Mouse (Mus musculus): Measurements from ENCODE around the gene Bahcc1. TPM values are rescaled to one million over a fixed set of nuclear protein-coding genes. Genes with fewer than 3 reads are reported as not detected.

Bahcc1 gene
- polyA plus RNA-seq, 1 experiment from 2014 or later: 24.0 TPM

DNA sequence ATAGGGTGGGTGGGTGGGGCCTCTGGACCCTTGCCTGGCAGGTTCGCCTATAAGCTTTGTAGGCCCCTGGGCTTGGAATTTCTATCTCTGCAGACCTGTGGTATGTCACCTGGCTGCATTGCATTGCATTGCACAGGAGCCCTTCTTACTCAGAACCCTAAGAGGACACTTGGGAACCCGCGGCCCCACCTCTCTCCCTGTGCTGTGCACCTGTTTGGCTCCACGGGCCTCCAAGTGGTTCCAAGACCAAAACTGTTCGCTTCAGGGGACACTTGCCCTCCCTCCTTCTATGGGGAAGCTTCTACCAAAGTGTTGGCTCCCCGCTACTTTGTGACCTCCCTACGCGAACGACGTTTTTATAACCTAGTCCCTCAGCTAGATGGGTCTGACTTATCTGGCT lies 78.8 kb downstream of the Bahcc1 start:
- peaks cover 56% of the 10 kb centered on the region for H3K4me1 ChIP-seq
- H3K4me3 ChIP-seq (replicated peaks): peak overlapping the region; percentile 42
- H3K4me2 ChIP-seq: peak overlapping the region; percentile 76
- H3K36me3 ChIP-seq (replicated peaks): no peaks in the 10 kb centered on the region
- no peaks in the 10 kb centered on the region for H3K9me3 ChIP-seq
- no peak for ATAC-seq (ENCODE audit: low FRiP score)
- WGBS: 41% methylated on average over 10 of the region's 10 CpGs
- H3K9ac ChIP-seq: peak overlapping the region; percentile 76
- peak overlapping the region; percentile 94 for H3K27ac ChIP-seq
- H3K27me3 ChIP-seq: peaks cover 18% of the 10 kb centered on the region

- peak overlapping the region; percentile 94 for H3K27ac ChIP-seq
- no peak for ATAC-seq (ENCODE audit: low FRiP score)
- peaks cover 56% of the 10 kb centered on the region for H3K4me1 ChIP-seq
- no peak overlapping the region for H3K4me2 ChIP-seq
- H3K36me3 ChIP-seq (replicated peaks): no peaks in the 10 kb centered on the region
- peaks cover 13% of the 10 kb centered on the region for H3K27me3 ChIP-seq
- no peaks in the 10 kb centered on the region for H3K9me3 ChIP-seq
- WGBS: 78% methylated on average over 6 of the region's 6 CpGs
- H3K4me3 ChIP-seq (replicated peaks): no peak overlapping the region
- no peak overlapping the region for H3K9ac ChIP-seq
These were observed 79.3 kb downstream of the Bahcc1 start for GRCm38 (mm10) chr11:120312069-120312468.

DNA sequence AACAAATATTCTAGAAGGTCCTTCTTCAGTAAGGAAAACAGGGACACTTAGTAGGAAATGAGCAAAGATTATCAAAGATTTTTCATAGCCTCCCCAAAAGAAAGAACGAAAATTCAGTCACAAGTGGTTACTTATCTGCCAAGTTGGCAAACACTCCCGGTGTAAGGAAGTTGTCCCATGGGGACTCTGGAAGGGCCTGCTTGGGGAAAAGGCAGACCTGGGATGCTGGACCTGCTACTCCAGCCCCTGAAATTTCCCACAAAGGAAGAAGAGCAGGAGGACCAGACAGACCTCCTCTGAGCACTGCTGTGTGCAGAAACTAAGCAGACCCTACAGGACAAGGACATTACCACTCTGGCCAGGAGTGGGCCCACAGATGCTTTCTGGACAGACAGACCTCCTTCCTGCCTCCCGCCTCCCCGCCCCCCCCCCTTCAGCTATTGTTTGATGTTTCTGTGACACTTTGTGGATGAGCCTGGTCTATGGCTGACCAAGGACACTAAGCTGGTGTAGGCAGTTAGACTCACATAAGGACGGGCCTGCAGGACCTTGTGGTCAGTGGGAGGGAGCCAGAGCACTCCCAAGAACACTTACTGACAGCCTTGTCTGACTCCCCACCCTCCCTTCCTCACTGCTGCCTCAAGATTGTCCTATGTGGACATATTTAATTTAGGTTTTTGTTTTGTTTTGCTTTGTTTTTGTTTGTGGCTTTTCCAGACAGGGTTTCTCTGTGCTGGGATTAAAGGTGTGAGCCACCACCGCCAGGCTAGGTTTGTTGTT lies 81.3 kb downstream of the Bahcc1 start:
- Histone ChIP-seq H3K4me3 (replicated peaks) (no peak overlapping the region), H3K4me1 (peaks cover 46% of the 10 kb centered on the region), H3K27me3 (peaks cover 2% of the 10 kb centered on the region), H3K9ac (no peak overlapping the region), H3K27ac (peak overlapping the region; percentile 98; the same call in 1 of the 2 replicates), H3K9me3 (no peaks in the 10 kb centered on the region), H3K4me2 (no peak overlapping the region), H3K36me3 (replicated peaks) (no peaks in the 10 kb centered on the region)
- no peak for ATAC-seq (ENCODE audit: low FRiP score)
- WGBS: 47% methylated on average over 6 of the region's 6 CpGs

- no peak for ATAC-seq (ENCODE audit: low FRiP score)
- Histone ChIP-seq H3K9me3 (no peaks in the 10 kb centered on the region), H3K4me3 (replicated peaks) (peak overlapping the region; percentile 46), H3K27me3 (no peaks in the 10 kb centered on the region), H3K27ac (peak overlapping the region; percentile 98), H3K36me3 (replicated peaks) (no peaks in the 10 kb centered on the region), H3K4me2 (peak overlapping the region; percentile 73), H3K4me1 (peaks cover 46% of the 10 kb centered on the region), H3K9ac (peak overlapping the region; percentile 43)
- 33% methylated on average over 16 of the region's 16 CpGs for whole genome bisulfite sequencing
These were observed 82.1 kb downstream of the Bahcc1 start for GRCm38 (mm10) chr11:120314721-120315415.

GRCm38 (mm10) chr11:120315416-120315761 lies 82.6 kb downstream of the Bahcc1 start:
- Histone ChIP-seq H3K27ac (peak overlapping the region; percentile 98), H3K4me2 (peak overlapping the region; percentile 73), H3K9ac (peak overlapping the region; percentile 43), H3K4me1 (peaks cover 44% of the 10 kb centered on the region), H3K4me3 (replicated peaks) (peak overlapping the region; percentile 46), H3K36me3 (replicated peaks) (no peaks in the 10 kb centered on the region), H3K27me3 (no peaks in the 10 kb centered on the region), H3K9me3 (no peaks in the 10 kb centered on the region)
- 28% methylated on average over 4 of the region's 4 CpGs for WGBS
- ATAC-seq (ENCODE audit: low FRiP score): no peak

DNA sequence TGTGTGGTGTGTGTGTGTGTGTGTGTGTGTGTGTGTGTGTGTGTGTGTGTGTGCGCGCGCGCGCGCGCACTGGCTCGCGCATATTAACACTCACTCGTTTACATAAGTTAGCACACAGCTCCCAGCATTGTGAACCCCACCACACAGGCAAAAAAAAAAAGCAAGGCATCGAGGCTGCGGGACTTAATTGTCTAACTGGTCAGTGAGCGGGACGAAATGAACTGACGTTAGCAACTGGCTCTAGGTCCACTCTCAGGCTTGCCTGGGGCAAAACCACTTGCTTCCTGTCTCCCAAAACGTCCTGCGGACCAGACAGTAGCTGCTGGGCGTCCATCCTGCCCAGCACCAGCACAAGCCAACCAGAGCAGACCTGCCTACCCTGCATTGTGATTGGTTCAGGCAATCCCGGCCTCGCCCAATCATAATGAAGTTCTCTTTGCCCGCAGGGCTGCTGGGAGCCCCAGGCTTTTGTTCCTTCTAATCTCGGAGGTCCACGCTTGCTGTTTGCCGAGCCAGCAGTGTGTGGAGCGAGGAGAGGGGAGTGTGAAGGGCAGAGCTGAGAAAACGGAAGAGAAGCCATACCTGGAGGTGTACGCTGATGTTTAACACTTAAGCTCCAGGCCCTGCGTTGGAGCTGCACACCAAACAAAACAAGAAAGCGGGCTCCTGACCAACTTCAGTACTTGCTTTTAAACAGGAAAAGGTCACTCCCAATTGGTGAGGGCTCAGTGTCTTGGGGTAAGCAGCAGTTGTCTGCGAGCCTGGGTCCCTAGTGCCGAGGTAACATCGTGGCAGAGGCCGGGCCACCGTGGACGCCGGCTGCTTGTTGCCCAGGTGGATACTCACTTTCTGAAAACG lies 83.3 kb downstream of the Bahcc1 start:
- peak overlapping the region; percentile 71 for H3K9ac ChIP-seq
- peak overlapping the region; percentile 73 for H3K4me2 ChIP-seq
- H3K4me1 ChIP-seq: peaks cover 40% of the 10 kb centered on the region
- WGBS: 4% methylated on average over 35 of the region's 37 CpGs
- H3K4me3 ChIP-seq (replicated peaks): peak overlapping the region; percentile 46
- no peaks in the 10 kb centered on the region for H3K36me3 ChIP-seq (replicated peaks)
- no peaks in the 10 kb centered on the region for H3K9me3 ChIP-seq
- peak; percentile 95 for ATAC-seq (ENCODE audit: low FRiP score)
- H3K27ac ChIP-seq: peak overlapping the region; percentile 98
- H3K27me3 ChIP-seq: no peaks in the 10 kb centered on the region

- H3K27me3 ChIP-seq: no peaks in the 10 kb centered on the region
- H3K27ac ChIP-seq: peak overlapping the region; percentile 98
- peak overlapping the region; percentile 73 for H3K4me2 ChIP-seq
- peaks cover 33% of the 10 kb centered on the region for H3K4me1 ChIP-seq
- no peaks in the 10 kb centered on the region for H3K9me3 ChIP-seq
- WGBS: 25% methylated on average over 13 of the region's 13 CpGs
- ATAC-seq (ENCODE audit: low FRiP score): peak; percentile 10
- peak overlapping the region; percentile 71 for H3K9ac ChIP-seq
- H3K36me3 ChIP-seq (replicated peaks): no peaks in the 10 kb centered on the region
- peak overlapping the region; percentile 46 for H3K4me3 ChIP-seq (replicated peaks)
These were observed 84.0 kb downstream of the Bahcc1 start for GRCm38 (mm10) chr11:120316690-120317254.

GRCm38 (mm10) chr11:120317456-120317855 lies 84.7 kb downstream of the Bahcc1 start:
- H3K27ac ChIP-seq: 0 out of 2 replicates have a peak overlapping the region, but pooled peaks have one; percentile 98

DNA sequence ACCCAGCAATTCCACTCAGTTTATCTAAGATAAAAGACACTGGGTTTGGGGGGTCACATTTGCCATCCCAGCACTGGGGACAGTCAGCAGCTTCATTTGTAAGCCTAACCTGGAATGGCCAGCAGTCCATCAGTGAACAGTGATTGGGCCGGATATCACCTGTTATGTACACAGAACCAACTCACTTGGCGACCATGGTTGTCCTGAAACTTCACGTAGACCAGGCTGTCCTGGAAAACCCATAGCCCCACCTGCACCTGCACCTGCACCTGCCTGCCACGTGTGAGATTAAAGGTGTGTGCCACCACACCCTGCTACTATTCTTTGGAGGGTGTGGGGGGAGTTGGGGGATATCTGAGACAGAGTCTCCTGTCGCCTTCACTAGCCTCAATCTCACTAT lies 86.6 kb downstream of the Bahcc1 start:
- ATAC-seq (ENCODE audit: low FRiP score): no peak
- H3K36me3 ChIP-seq (replicated peaks): no peaks in the 10 kb centered on the region
- no peak overlapping the region for H3K27ac ChIP-seq
- peaks cover 28% of the 10 kb centered on the region for H3K4me1 ChIP-seq
- H3K4me2 ChIP-seq: no peak overlapping the region
- H3K4me3 ChIP-seq (replicated peaks): no peak overlapping the region
- no peaks in the 10 kb centered on the region for H3K9me3 ChIP-seq
- H3K9ac ChIP-seq: no peak overlapping the region
- no peaks in the 10 kb centered on the region for H3K27me3 ChIP-seq
- 85% methylated on average over 5 of the region's 5 CpGs for WGBS

More at GRCm38 (mm10) chr11:120317456-120317855, 84.7 kb downstream of the Bahcc1 start:
- peak overlapping the region; percentile 73 for H3K4me2 ChIP-seq
- no peaks in the 10 kb centered on the region for H3K27me3 ChIP-seq
- H3K9me3 ChIP-seq: no peaks in the 10 kb centered on the region
- no peak for ATAC-seq (ENCODE audit: low FRiP score)
- 0 out of 2 replicates have a peak overlapping the region, but pooled peaks have one; percentile 71 for H3K9ac ChIP-seq
- WGBS: 78% methylated on average over 7 of the region's 7 CpGs
- H3K36me3 ChIP-seq (replicated peaks): no peaks in the 10 kb centered on the region
- peaks cover 32% of the 10 kb centered on the region for H3K4me1 ChIP-seq
- H3K4me3 ChIP-seq (replicated peaks): no peak overlapping the region

- Histone ChIP-seq H3K4me1 (peaks cover 20% of the 10 kb centered on the region), H3K9me3 (no peaks in the 10 kb centered on the region), H3K27ac (no peak overlapping the region), H3K4me3 (replicated peaks) (no peak overlapping the region), H3K36me3 (replicated peaks) (no peaks in the 10 kb centered on the region), H3K9ac (no peak overlapping the region), H3K27me3 (no peaks in the 10 kb centered on the region), H3K4me2 (no peak overlapping the region)
- 96% methylated on average over 10 of the region's 10 CpGs for WGBS
- no peak for ATAC-seq (ENCODE audit: low FRiP score)
These were observed 87.4 kb downstream of the Bahcc1 start for GRCm38 (mm10) chr11:120320156-120320555.

GRCm38 (mm10) chr11:120335431-120336021 lies 102.8 kb downstream of the Bahcc1 start:
- ATAC-seq (ENCODE audit: low FRiP score): no peak
- no peaks in the 10 kb centered on the region for H3K4me1 ChIP-seq
- H3K36me3 ChIP-seq (replicated peaks): no peaks in the 10 kb centered on the region
- 85% methylated on average over 6 of the region's 6 CpGs for WGBS
- H3K4me2 ChIP-seq: no peak overlapping the region
- no peak overlapping the region for H3K27ac ChIP-seq
- no peaks in the 10 kb centered on the region for H3K27me3 ChIP-seq
- no peak overlapping the region for H3K4me3 ChIP-seq (replicated peaks)
- 0 out of 2 replicates have a peak, but pooled peaks cover under 1% of the 10 kb centered on the region for H3K9me3 ChIP-seq
- no peak overlapping the region for H3K9ac ChIP-seq

Data from forebrain, embryonic 12.5 days (tissue).